In the genomic region with DNA sequence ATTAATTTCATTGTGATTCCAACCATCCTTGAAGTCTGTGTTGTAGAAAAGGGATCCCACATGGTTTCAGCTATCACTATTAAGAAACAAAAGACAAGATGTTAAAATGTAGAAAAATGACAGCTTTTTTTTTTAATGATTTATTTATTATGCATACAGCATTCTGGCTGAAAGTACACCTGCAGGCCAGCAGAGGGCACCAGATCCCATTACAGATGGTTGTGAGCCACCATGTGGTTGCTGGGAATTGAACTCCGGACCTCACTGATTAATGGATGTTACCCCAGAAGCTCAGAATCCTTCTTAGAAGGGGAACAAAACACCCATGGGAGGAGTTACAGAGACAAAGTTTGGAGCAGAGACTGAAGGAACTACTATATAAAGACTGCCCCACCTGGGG, we compare ENCODE assay signal across 8 mouse cellular contexts. TPM values are rescaled to one million over a fixed set of nuclear protein-coding genes. Genes with fewer than 3 reads are reported as not detected.
DNase-seq lines count a peak whose midpoint lies in the region; ATAC-seq and TF ChIP-seq lines count a peak whose summit lies in the region.
"Had no signal": no experiment of that assay in that cellular context is flagged by ENCODE, and none has a peak within 500 bp of the region (broad histone marks: within the 10 kb centered on the region; RNA-seq: fewer than 3 reads in every experiment).

No protein-coding gene starts in this region.

- no peaks in the 10 kb centered on the region for H3K27me3 ChIP-seq in kidney, postnatal 0 days (ENCODE audit: insufficient read depth, low read length)
- no peaks in the 10 kb centered on the region for H3K27me3 ChIP-seq in liver, embryonic 14.5 days (ENCODE audit: control insufficient read depth, insufficient read depth, low read length)
- H3K27me3 ChIP-seq: neural tube, embryonic 13.5 days had no signal

- H3K4me2 ChIP-seq in kidney, postnatal 0 days (ENCODE audit: low read length) = no peak overlapping the region
- no peak overlapping the region for H3K4me2 ChIP-seq in liver, embryonic 14.5 days (ENCODE audit: low read depth)
- H3K4me2 ChIP-seq: neural tube, embryonic 13.5 days had no signal

- no peak overlapping the region for H3K27ac ChIP-seq in kidney, postnatal 0 days
- H3K27ac ChIP-seq in liver, embryonic 14.5 days = no peak overlapping the region
- H3K27ac ChIP-seq: neural tube, embryonic 13.5 days had no signal

- H3K36me3 ChIP-seq in kidney, postnatal 0 days (ENCODE audit: insufficient read depth, low read length) = peaks cover 76% of the 10 kb centered on the region
- peaks cover 85% of the 10 kb centered on the region for H3K36me3 ChIP-seq in liver, embryonic 14.5 days (replicated peaks; ENCODE audit: control insufficient read depth, insufficient read depth, low read depth)

- H3K9ac ChIP-seq in kidney, postnatal 0 days (ENCODE audit: low read depth, low read length) = no peak overlapping the region
- H3K9ac ChIP-seq in liver, embryonic 14.5 days (replicated peaks) = no peak overlapping the region
- H3K9ac ChIP-seq: neural tube, embryonic 13.5 days had no signal

- ATAC-seq in kidney, postnatal 0 days (replicated peaks; ENCODE audit: low FRiP score, low read depth) = no peak
- ATAC-seq in liver, embryonic 14.5 days (ENCODE audit: insufficient read depth) = no peak

- DNase-seq in kidney, postnatal 0 days (ENCODE audit: low spot score) = peak; percentile 19
- no peak for DNase-seq in kidney, adult 18-20 months
- peak; percentile 64 to 65 for DNase-seq in B cell, adult 2 months
- peak; percentile 56 for DNase-seq in ES-CJ7 (ENCODE audit: low read depth, low spot score)
- no peak for DNase-seq in liver, embryonic 14.5 days (ENCODE audit: low read depth in 3 of 3, low spot score in 3 of 3)
- DNase-seq in ovary, postnatal 10 days (ENCODE audit: low spot score) = no peak
- no peak for DNase-seq in gastrocnemius, postnatal 25 days

- WGBS in kidney, postnatal 0 days = 87% methylated on average over 1 of the region's 1 CpGs
- 79% methylated on average over 1 of the region's 1 CpGs for WGBS in liver, embryonic 14.5 days (ENCODE audit: insufficient replicate concordance)

- no peak overlapping the region for H3K4me3 ChIP-seq in kidney, postnatal 0 days (replicated peaks; ENCODE audit: low read depth, low read length)
- H3K4me3 ChIP-seq in liver, embryonic 14.5 days (ENCODE audit: insufficient read depth in 1 of 2, low read depth in 2 of 2, low read length in 2 of 2) = no peak overlapping the region
- H3K4me3 ChIP-seq: neural tube, embryonic 13.5 days had no signal

- TF ChIP-seq CTCF in kidney, postnatal 0 days (IDR thresholded peaks at IDR 0.05; ENCODE audit: low read depth) = peak; percentile 67
- TF ChIP-seq CTCF in liver, embryonic 14.5 days (IDR thresholded peaks at IDR 0.05; ENCODE audit: low read depth) = peak; percentile 78

- TF ChIP-seq EP300 in liver, embryonic 14.5 days (IDR thresholded peaks at IDR 0.05; ENCODE audit: low read depth) = no peak

- no peaks in the 10 kb centered on the region for H3K9me3 ChIP-seq in kidney, postnatal 0 days (replicated peaks; ENCODE audit: low read length)
- no peaks in the 10 kb centered on the region for H3K9me3 ChIP-seq in liver, embryonic 14.5 days (ENCODE audit: control insufficient read depth, low read length)

- no peaks in the 10 kb centered on the region for H3K4me1 ChIP-seq in kidney, postnatal 0 days (replicated peaks; ENCODE audit: insufficient read depth, low read length)
- H3K4me1 ChIP-seq in liver, embryonic 14.5 days (replicated peaks; ENCODE audit: control insufficient read depth in 2 of 2, insufficient read depth in 2 of 2, low read length in 1 of 2) = no peaks in the 10 kb centered on the region
- H3K4me1 ChIP-seq: neural tube, embryonic 13.5 days had no signal

RNA-seq across cellular contexts. Expression of a gene that starts 12.3 kb away (rescaled TPM):
- polyA plus RNA-seq in kidney, postnatal 0 days (2015; fragmentation: Nextera tagmentation; extraction: Ambion mirVana) = 10.0 and 11.9 TPM in 2 replicates
- polyA plus RNA-seq in liver, embryonic 14.5 days (2012; rRNA removed) = 13.8 and 14.6 TPM in 2 replicates
- polyA plus RNA-seq in liver, embryonic 14.5 days (2014; fragmentation: Nextera tagmentation; extraction: Ambion mirVana) = 21.4 and 21.9 TPM in 2 replicates
- 10 to 100 TPM in 1 of 2 experiments, 1 to 10 TPM in 1; 10.0 to 10.9 TPM for total RNA-seq in gastrocnemius, postnatal 25 days (2021)

RNA-seq across cellular contexts. Expression of a gene that starts 21.0 kb away (rescaled TPM):
- 26.4 and 32.0 TPM in 2 replicates for polyA plus RNA-seq in kidney, postnatal 0 days (2015; fragmentation: Nextera tagmentation; extraction: Ambion mirVana)
- 17.4 and 25.9 TPM in 2 replicates for polyA plus RNA-seq in liver, embryonic 14.5 days (2012; rRNA removed)
- polyA plus RNA-seq in liver, embryonic 14.5 days (2014; fragmentation: Nextera tagmentation; extraction: Ambion mirVana) = 14.8 and 16.5 TPM in 2 replicates
- total RNA-seq in gastrocnemius, postnatal 25 days (2021) = 1 to 10 TPM; 8.9 to 9.8 TPM

Comparison
In these comparisons a context has a peak if more than half of its experiments do, and no peak if none do; other contexts are left out.
1. DNase-seq: peak in kidney, postnatal 0 days (single experiment), B cell, adult 2 months (2 of 2) and ES-CJ7 (single experiment); none in kidney, adult 18-20 months (single experiment), liver, embryonic 14.5 days (0 of 3), ovary, postnatal 10 days (single experiment) and gastrocnemius, postnatal 25 days (single experiment).